Mouse (Mus musculus): ENCODE results near the gene Slco1a1. TPM values are rescaled to one million over a fixed set of nuclear protein-coding genes. Genes with fewer than 3 reads are reported as not detected.
"Not testable (repeated sequence)": the region's sequence is repeated elsewhere in the genome, so short reads cannot be mapped to it uniquely, and the experiment has no call there.

The Slco1a1 gene
- total RNA-seq (2021): not detected
- long read RNA-seq, experiment 1: 0 reads
- long read RNA-seq, experiment 2: 0 reads

DNA sequence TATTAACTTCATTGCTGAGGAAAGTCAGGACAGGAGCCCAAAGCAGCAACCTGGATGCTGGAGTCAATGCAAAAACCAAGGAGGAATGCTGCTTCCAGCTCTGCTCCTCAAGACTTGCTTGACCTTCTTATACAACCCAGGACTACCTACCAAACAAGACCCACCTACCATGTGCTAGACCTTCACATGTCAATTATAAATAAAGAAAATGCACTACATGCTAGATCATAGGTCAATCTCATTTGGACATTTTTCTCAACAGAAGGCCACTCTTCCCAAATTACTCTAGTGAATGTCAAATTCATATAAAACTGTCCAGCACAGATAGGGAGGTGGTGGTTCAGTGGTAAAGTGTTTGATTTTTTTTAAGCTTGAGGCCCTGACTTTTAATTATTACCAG, at the start of gene Slco1a1:
TSS of gene Slco1a1 (minus strand) at position 101 of the 400 bp plus-strand sequence.
- no peak for DNase-seq (ENCODE audit: low spot score)

DNA sequence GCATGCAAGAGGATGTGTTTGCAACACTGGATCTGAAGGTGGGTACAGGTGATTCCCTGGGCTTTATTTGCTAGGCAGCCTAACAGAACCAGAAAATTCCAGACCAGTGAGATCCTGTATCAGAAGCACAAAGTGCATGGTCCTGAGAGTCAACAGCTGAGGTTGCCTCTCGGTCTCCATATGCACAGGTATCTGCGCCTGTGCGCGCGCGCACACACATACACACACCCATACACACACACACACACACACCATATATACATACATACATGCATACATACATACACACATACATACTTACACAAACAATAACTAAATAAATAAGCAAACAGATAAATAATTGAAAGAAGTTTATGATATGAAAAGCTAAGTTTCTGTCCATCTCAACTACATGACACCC, 40.0 kb upstream of the Slco1a1 start:
- DNase-seq (ENCODE audit: low spot score): no peak

DNA sequence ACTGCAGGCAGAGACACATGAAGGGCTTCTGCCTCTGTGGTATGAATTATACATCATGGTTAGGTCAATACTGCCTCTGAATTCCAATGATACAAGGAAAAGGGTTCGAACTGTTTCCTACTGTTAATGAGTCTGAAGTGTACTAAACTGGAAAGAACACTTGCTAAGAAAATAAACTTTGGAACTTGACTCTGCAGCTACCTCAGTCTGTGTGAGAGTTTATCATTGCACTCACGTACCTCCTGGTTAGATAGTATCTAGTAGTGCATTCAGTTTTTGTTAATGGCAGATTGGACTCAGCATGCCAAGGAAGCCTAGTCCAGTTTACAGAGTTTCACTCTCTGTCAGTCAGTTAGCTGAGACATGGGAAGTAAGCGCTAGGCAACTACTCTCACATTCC, 37.9 kb upstream of the Slco1a1 start:
- no peak for DNase-seq (ENCODE audit: low spot score)

DNA sequence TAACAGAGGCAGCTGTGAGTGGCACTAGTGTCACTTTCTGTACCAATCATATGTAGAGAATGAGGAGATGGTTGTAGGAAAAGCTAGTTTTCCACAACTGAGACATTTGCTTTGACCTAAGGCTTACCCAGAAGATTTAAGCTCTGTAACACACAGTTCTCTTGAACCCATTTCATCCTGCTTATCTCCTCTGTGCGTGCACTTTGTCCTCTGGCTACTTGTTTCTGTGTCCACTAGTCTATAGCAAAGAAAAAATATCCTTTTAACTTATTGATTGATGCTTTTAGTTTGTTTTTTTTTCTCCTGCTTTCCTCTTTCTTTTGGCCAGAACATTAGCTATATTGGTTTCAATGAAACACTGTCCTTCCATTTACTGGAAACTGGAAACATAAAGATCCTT, 15.7 kb upstream of the Slco1a1 start:
- DNase-seq (ENCODE audit: low spot score): no peak

- DNase-seq (ENCODE audit: low spot score): no peak
These were observed 15.1 kb upstream of the Slco1a1 start for GRCm38 (mm10) chr6:141961861-141962260.

GRCm38 (mm10) chr6:141960482-141960881, 13.7 kb upstream of the Slco1a1 start:
- no peak for DNase-seq (ENCODE audit: low spot score)

DNA sequence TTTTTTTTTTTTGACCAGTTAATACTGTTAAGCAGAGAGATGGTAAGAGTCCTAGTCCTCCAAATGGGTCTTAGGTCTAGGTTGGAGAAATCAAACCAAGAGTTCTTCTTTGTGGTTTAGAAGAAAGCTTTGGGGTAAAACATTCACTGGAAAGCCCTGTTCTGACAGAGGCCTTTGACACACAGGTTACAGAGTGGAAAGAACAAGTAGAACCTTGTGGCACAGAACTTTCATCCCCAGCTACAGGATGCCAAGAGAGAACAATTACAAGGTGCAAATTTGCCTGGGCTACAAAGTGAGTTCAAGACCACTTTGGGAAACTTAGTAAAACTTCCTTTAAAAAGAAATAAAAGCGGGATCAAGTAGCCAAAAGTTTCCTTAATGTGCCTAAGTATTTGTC, 6.3 kb downstream of the Slco1a1 start:
- DNase-seq (ENCODE audit: low spot score): no peak

GRCm38 (mm10) chr6:141898197-141898596, 48.6 kb downstream of the Slco1a1 start:
- DNase-seq (ENCODE audit: low spot score): no peak

DNA sequence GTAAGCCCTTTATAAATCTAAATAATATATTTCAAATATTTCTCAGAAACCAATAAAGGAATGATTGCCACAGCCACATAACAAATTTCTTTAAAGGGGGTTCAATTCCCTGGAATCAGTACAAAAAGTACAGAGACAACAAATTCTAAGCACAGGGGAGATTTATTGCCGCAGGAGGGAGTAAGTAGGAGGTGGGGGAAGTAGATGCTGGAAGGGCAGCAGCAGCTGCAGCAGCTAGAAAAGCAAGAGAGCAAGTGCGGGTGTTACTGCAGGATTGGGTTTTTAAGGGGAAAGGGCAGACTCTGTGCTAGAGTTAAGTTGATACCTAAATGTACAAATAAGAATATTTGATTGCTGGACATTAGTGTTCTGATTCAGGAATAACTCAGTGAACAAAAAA, 57.0 kb downstream of the Slco1a1 start:
- no peak for DNase-seq (ENCODE audit: low spot score)

DNA sequence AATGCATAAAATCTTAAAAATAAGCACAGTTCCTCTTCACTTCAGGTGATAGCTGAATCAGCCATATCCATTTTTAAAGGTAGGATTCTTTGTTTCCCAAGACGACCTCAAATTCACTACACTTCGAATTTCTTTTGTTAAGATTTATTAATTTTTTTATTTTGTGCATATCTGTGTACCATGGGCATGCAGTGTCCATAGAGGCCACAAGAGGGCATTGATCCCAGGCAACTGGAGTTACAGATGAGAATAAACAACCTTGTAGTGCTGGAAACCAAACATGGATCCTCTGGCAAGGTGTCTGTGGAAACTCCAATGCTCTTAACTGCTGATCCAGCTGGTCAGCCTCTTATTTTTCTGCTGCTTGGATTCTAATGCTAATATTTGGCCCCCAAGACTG, 58.5 kb downstream of the Slco1a1 start:
- no peak for DNase-seq (ENCODE audit: low spot score)

- no peak for DNase-seq (ENCODE audit: low spot score)
These were observed 64.2 kb downstream of the Slco1a1 start for GRCm38 (mm10) chr6:141882581-141882980.

- not testable (repeated sequence) for DNase-seq (ENCODE audit: low spot score)
These were observed 71.0 kb downstream of the Slco1a1 start for GRCm38 (mm10) chr6:141875742-141876141.

DNA sequence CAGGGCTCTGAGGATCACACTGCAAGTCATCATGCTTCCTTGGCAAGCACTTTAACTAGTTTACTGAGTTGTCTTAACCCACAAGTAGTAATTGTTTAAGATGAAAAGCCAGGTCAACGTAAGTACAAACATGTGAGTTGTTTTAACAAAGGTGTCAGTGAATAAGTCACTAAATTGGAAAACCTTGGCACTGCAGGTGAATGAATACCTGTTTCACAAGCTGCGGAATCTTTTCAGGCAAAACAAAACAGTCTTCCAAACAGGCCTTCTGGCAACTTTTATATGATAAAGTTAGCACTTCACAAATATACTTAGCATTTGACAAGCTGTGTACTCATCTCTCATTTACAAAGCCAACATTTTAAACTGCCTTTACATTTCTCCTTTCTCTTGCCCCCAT, 75.1 kb downstream of the Slco1a1 start:
- no peak for DNase-seq (ENCODE audit: low spot score)

DNA sequence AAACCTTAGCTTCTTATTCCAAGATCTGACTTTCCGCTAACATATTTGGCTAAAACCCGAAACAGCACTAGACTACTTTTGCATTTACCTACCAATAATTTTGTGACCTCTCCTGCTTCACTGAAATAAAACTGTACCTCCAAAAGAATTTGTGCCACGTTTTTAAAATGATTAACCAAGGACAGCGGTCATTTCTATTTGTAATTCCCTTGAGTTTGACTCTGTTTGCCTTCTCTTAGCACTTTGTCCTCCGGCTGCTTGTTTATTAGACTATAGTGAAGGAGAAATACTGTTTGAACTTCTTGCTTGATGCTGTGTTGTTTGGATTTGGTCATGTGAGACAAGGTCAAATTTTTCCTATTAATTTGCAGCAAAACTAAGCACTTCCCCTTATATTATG, 78.0 kb downstream of the Slco1a1 start:
- no peak for DNase-seq (ENCODE audit: low spot score)

GRCm38 (mm10) chr6:141866026-141866425, 80.7 kb downstream of the Slco1a1 start:
- DNase-seq (ENCODE audit: low spot score): no peak

DNA sequence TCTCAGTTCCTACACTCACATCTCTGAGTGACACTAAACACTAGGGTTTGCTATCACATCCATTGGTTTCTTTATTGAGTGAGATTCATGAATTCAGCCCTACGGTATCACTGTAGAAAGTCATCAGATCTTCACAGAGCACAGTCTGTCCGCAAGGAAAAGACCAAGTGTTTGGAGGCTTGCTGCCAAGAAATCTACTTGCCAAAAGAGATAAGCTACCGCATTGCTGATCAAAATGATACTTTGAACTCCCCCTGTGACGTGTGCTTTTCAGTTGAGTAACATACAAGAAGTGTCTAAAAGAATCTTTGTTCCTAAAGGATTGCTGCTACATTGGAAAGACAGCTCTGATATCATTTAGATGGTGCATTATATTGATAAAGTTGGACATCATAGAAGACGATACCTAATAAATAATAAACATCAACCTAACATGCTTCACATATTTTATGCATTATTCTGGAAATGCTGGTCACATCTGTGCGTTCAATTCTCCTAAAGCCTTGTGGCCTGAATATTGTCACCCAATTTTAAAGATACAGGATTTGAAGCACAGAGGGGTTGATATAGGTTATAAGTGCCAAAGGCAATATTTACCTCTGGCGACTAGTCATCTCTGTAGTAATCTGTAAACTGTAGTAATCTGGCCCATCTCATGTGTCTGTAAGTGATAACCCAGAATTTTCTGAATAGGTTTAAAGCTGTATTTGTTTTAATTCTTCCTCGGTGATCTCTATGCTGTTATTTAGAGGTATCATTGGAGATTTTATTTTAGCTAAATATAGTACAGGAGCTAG, 88.8 kb downstream of the Slco1a1 start:
- no peak for DNase-seq (ENCODE audit: low spot score)

Other genes with a start within 250 kb of the Slco1a1 start
- not detected for gene Gm5724, start 173.2 kb downstream of the Slco1a1 start, total RNA-seq (2021)
- not detected for gene Slco1a4, start 90.8 kb downstream of the Slco1a1 start, total RNA-seq (2021)
- gene Gm6614, start 64.5 kb upstream of the Slco1a1 start, total RNA-seq (2021): not detected

Measured in gastrocnemius, adult 18-20 months (tissue).